Mouse (Mus musculus) spleen, adult 2 months (tissue): Measurements from ENCODE around the gene 2200002D01Rik.

Source experiments
- CTCF ChIP-seq: fragments of 200-500 bp; IDR thresholded peaks from 2 replicates; pipeline ENCODE4 v1.5.1; 2011; ENCODE audit warnings: mild to moderate bottlenecking, inconsistent platforms; ENCODE audit not compliant: insufficient read depth, insufficient read length, insufficient replicate concordance; ENCODE audit errors: extremely low read depth
- POLR2A ChIP-seq: fragments of 200-500 bp; IDR thresholded peaks from 2 replicates; pipeline ENCODE4 v1.6.1; 2011; ENCODE audit warnings: low read depth, low read length, inconsistent platforms

GRCm38 (mm10) chr7:29255875-29256274, 7.6 kb upstream of the 2200002D01Rik start:
- TF ChIP-seq CTCF: no peak
- TF ChIP-seq POLR2A: no peak
